Mouse (Mus musculus) stomach, postnatal 0 days (tissue): Measurements from ENCODE around the gene Ret. TPM values are rescaled to one million over a fixed set of nuclear protein-coding genes. Genes with fewer than 3 reads are reported as not detected.

Experiments
- ATAC-seq: fragments of 200-750 bp; cut with Nextera tagmentation; 2 replicates; pipeline ENCODE4 v1.8.0; 2017; ENCODE audit not compliant: low FRiP score, low TSS enrichment
- DNase-seq: peaks from one replicate; pipeline ENCODE4 v3.0.0-alpha.2; 2016; ENCODE audit warnings: low spot score
- H3K27ac ChIP-seq: fragments of 300-500 bp; sonication (generic); replicated peaks from 2 replicates; pipeline ENCODE4 v1.5.1; 2014; ENCODE audit warnings: mild to moderate bottlenecking, control low read depth
- H3K27me3 ChIP-seq: fragments of 300-500 bp; sonication (generic); 2 replicates; pipeline ENCODE4 v1.6.1; 2014; ENCODE audit warnings: low read length; ENCODE audit not compliant: control insufficient read depth, insufficient read depth
- H3K36me3 ChIP-seq: fragments of 300-500 bp; sonication (generic); 2 replicates; pipeline ENCODE4 v1.6.1; 2014; ENCODE audit warnings: low read length, mixed read lengths; ENCODE audit not compliant: control insufficient read depth, insufficient read depth
- H3K4me1 ChIP-seq: fragments of 300-500 bp; sonication (generic); replicated peaks from 2 replicates; pipeline ENCODE4 v1.6.1; 2014; ENCODE audit warnings: antibody characterized with exemption; ENCODE audit not compliant: control insufficient read depth, insufficient read depth
- H3K4me2 ChIP-seq: fragments of 300-500 bp; sonication (generic); replicated peaks from 2 replicates; pipeline ENCODE4 v1.6.1; 2014; ENCODE audit warnings: low read depth, mild to moderate bottlenecking, control low read depth, moderate library complexity
- H3K4me3 ChIP-seq: fragments of 300-500 bp; sonication (generic); 2 replicates; pipeline ENCODE4 v1.5.1; 2014; ENCODE audit warnings: low read depth, low read length, control low read depth
- H3K9ac ChIP-seq: fragments of 300-500 bp; sonication (generic); 2 replicates; pipeline ENCODE4 v1.6.1; 2014; ENCODE audit warnings: mild to moderate bottlenecking, low read length, control low read depth, mixed read lengths
- H3K9me3 ChIP-seq: fragments of 300-500 bp; sonication (generic); 2 replicates; pipeline ENCODE4 v1.6.1; 2016; ENCODE audit warnings: low read length; ENCODE audit not compliant: control insufficient read depth
- CTCF ChIP-seq: IDR thresholded peaks from 2 replicates; pipeline ENCODE4 v1.5.1; 2016; ENCODE audit warnings: antibody characterized with exemption, low read depth, mild to moderate bottlenecking, moderate library complexity
- EP300 ChIP-seq: optimal IDR thresholded peaks from 2 replicates; pipeline ENCODE3; 2016; ENCODE audit warnings: antibody characterized with exemption
- WGBS: fragments of 180-500 bp; shearing (Covaris S2); extraction: QIAGEN DNeasy Blood & Tissue Kit; methylation state at CpG from one replicate; pipeline ENCODE4 v1.1.7; 2014; 5-methylcytosine and 5-hydroxymethylcytosine counted together
- polyA plus RNA-seq: library from polyadenylated mRNA; unstranded; fragments of >200 nt; fragmentation: Nextera tagmentation; extraction: Ambion mirVana; gene quantifications from 2 replicates; pipeline ENCODE4 v1.2.1, GENCODE M21; 2015

Ret gene
- polyA plus RNA-seq, 1 experiment from 2014 or later = 5.0 TPM

DNA sequence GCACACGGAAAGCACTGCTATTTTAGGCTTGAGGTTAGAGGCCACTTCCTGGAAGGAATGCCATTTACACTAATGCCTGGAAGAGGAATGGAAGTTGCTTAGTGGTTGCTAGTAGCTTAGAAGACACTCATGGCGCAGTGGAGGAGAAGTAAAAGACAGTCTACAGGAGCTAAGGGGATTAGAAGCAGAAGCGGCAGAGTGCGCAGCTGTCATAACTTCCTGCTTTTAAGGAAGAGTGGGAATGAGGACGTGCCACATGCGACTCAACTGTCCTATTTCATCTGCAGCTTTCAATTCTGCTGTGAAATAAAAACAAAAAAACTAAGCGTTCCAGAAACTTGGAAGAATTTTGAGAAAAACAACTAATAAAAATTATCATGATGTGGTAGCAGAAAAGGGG, 70.3 kb downstream of the Ret start:
- TF ChIP-seq CTCF (no peak), EP300 (no peak)
- no peak overlapping the region for H3K27ac ChIP-seq
- DNase-seq = no peak

DNA sequence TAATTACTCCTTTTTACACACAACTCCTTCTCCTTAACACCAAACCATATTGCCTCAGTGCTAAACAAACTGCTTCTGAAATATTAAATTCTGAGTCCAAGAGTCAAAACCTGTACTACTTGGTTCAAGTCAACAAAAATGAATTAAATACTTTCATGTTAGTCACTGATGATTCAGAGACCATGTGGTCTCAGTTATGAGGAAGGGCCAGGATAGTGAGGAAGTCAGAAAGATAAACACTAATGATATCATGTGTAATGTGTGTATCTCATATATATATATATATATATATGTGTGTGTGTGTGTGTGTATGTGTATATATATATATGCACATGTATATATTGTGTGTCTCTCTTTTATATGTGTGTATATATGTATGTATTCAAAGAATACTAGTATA, 70.9 kb downstream of the Ret start:
- peak; percentile 40; the same call in 1 of the 2 replicates for ATAC-seq
- DNase-seq = no peak

More for the DNA sequence above, 70.3 kb downstream of the Ret start:
- 0 out of 2 replicates have a peak, but pooled peaks cover 2% of the 10 kb centered on the region for H3K36me3 ChIP-seq
- 77% methylated on average over 7 of the region's 7 CpGs for WGBS
- H3K4me2 ChIP-seq = no peak overlapping the region
- H3K9ac ChIP-seq = no peak overlapping the region
- H3K27me3 ChIP-seq = no peaks in the 10 kb centered on the region
- no peak for ATAC-seq
- H3K4me1 ChIP-seq = no peaks in the 10 kb centered on the region
- no peaks in the 10 kb centered on the region for H3K9me3 ChIP-seq
- no peak overlapping the region for H3K4me3 ChIP-seq

DNA sequence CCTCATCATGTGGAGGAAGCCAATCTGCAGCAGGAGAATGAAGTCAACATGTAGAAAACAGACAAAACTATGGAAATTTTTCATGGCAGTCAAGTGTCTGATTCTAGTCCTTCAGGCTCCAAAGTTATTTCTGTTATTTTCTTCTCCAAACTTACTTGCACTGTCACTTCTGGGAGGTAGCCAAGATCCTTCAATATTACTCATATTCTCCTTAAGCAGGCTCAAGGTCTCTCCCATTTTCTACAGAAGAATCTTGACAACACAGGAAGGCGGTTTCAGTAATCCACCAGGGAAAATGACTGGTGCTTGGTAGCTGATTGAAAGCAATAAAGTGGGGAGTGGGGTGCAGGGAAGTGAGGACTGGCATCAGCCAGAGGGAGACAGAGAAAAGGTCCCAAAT, 74.8 kb downstream of the Ret start:
- DNase-seq (no peak), ATAC-seq (no peak)
- Histone ChIP-seq H3K36me3 (0 out of 2 replicates have a peak, but pooled peaks cover 2% of the 10 kb centered on the region), H3K9me3 (no peaks in the 10 kb centered on the region), H3K9ac (no peak overlapping the region), H3K27me3 (no peaks in the 10 kb centered on the region), H3K4me1 (no peaks in the 10 kb centered on the region), H3K4me2 (no peak overlapping the region), H3K4me3 (no peak overlapping the region), H3K27ac (no peak overlapping the region)
- no peak for TF ChIP-seq EP300
- TF ChIP-seq CTCF = no peak
- 85% methylated on average over 1 of the region's 1 CpGs for WGBS

More for the DNA sequence above, 70.9 kb downstream of the Ret start:
- Histone ChIP-seq H3K27me3 (no peaks in the 10 kb centered on the region), H3K4me3 (no peak overlapping the region), H3K9me3 (no peaks in the 10 kb centered on the region), H3K9ac (no peak overlapping the region), H3K27ac (no peak overlapping the region), H3K36me3 (0 out of 2 replicates have a peak, but pooled peaks cover 2% of the 10 kb centered on the region), H3K4me1 (no peaks in the 10 kb centered on the region), H3K4me2 (no peak overlapping the region)
- TF ChIP-seq CTCF (no peak), EP300 (no peak)

DNA sequence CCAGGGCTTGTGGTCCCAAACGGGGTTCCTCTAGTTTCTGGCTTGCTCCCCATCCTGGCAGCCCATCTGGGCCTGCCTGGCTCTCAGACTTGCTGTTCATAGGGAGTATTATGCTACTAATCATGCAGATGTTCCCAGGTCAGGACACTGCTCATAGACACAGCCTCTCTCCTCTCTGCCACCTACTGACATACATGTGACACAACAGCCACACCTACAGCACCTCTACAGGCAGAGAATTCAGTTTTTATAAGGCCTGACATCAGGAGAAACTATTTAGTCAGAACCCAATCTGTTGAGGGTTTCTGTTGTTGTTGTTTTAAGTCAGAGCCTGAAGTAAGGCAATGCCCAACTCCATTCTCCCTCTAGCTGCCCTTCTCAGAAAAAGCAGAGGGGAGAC, 85.7 kb downstream of the Ret start:
- ATAC-seq (no peak), DNase-seq (no peak)
- 65% methylated on average over 1 of the region's 1 CpGs for WGBS
- Histone ChIP-seq H3K9ac (no peak overlapping the region), H3K27ac (no peak overlapping the region), H3K4me2 (no peak overlapping the region), H3K4me1 (no peaks in the 10 kb centered on the region), H3K27me3 (no peaks in the 10 kb centered on the region), H3K9me3 (no peaks in the 10 kb centered on the region), H3K36me3 (peaks cover 7% of the 10 kb centered on the region; the same call in 1 of the 2 replicates), H3K4me3 (no peak overlapping the region)
- TF ChIP-seq EP300 (no peak), CTCF (peak; percentile 58)

Other genes with a start within 250 kb of the Ret start
- gene Rasgef1a, start 186.3 kb downstream of the Ret start, polyA plus RNA-seq = 0.13 and 0.19 TPM in 2 replicates
- gene Csgalnact2, start 58.6 kb downstream of the Ret start, polyA plus RNA-seq = 10.0 and 10.5 TPM in 2 replicates
- gene Bms1, start 221.8 kb upstream of the Ret start, polyA plus RNA-seq = 9.6 and 11.1 TPM in 2 replicates